Mouse (Mus musculus) midbrain, embryonic 13.5 days (tissue): ENCODE data around the gene Tmem164. TPM values are rescaled to one million over a fixed set of nuclear protein-coding genes. Genes with fewer than 3 reads are reported as not detected.
A peak's percentile ranks its signal among the peaks of the same experiment; 100 is the strongest.

Source experiments
- ATAC-seq: fragments of 200-750 bp; cut with Nextera tagmentation; 2 replicates; pipeline ENCODE4 v1.8.0; 2017; ENCODE audit warnings: mild to moderate bottlenecking, moderate TSS enrichment, moderate library complexity
- H3K27ac ChIP-seq: fragments of 300-500 bp; sonication (generic); 2 replicates; pipeline ENCODE4 v1.5.1; 2015; ENCODE audit warnings: inconsistent platforms, mild to moderate bottlenecking, moderate library complexity
- H3K27me3 ChIP-seq: fragments of 300-500 bp; sonication (generic); 2 replicates; pipeline ENCODE4 v1.6.1; 2015; ENCODE audit warnings: mild to moderate bottlenecking, inconsistent platforms
- H3K36me3 ChIP-seq: fragments of 300-500 bp; sonication (generic); 2 replicates; pipeline ENCODE4 v1.6.1; 2015; ENCODE audit warnings: mild to moderate bottlenecking, inconsistent platforms
- H3K4me1 ChIP-seq: fragments of 300-500 bp; sonication (generic); replicated peaks from 2 replicates; pipeline ENCODE4 v1.6.1; 2015; ENCODE audit warnings: inconsistent platforms
- H3K4me2 ChIP-seq: fragments of 300-500 bp; sonication (generic); replicated peaks from 2 replicates; pipeline ENCODE4 v1.6.1; 2015; ENCODE audit warnings: moderate library complexity, mild to moderate bottlenecking, inconsistent platforms
- H3K4me3 ChIP-seq: fragments of 300-500 bp; sonication (generic); replicated peaks from 2 replicates; pipeline ENCODE4 v1.5.1; 2015; ENCODE audit warnings: mild to moderate bottlenecking, inconsistent platforms
- H3K9ac ChIP-seq: fragments of 300-500 bp; sonication (generic); replicated peaks from 2 replicates; pipeline ENCODE4 v1.6.1; 2015; ENCODE audit warnings: mild to moderate bottlenecking, inconsistent platforms
- H3K9me3 ChIP-seq: fragments of 300-500 bp; sonication (generic); 2 replicates; pipeline ENCODE4 v1.6.1; 2016; ENCODE audit warnings: mild to moderate bottlenecking, inconsistent platforms
- WGBS: fragments of 180-500 bp; shearing (Covaris S2); methylation state at CpG from one replicate; pipeline ENCODE4 v1.1.7; 2015; 5-methylcytosine and 5-hydroxymethylcytosine counted together
- polyA plus RNA-seq: library from polyadenylated mRNA; unstranded; fragments of >200 nt; fragmentation: Nextera tagmentation; extraction: Ambion mirVana; gene quantifications from 2 replicates; pipeline ENCODE4 v1.2.1, GENCODE M21; 2015

Tmem164 gene
- polyA plus RNA-seq, 1 experiment from 2014 or later, result 26.4 TPM

- H3K27ac ChIP-seq, result no peak overlapping the region
- no peak overlapping the region for H3K9ac ChIP-seq
- no peaks in the 10 kb centered on the region for H3K36me3 ChIP-seq
- no peak overlapping the region for H3K4me2 ChIP-seq
- ATAC-seq, result no peak
- no peak overlapping the region for H3K4me3 ChIP-seq
- peaks cover 11% of the 10 kb centered on the region; the same call in 1 of the 2 replicates for H3K27me3 ChIP-seq
- WGBS, result 84% methylated on average over 2 of the region's 2 CpGs
- H3K9me3 ChIP-seq, result no peaks in the 10 kb centered on the region
- H3K4me1 ChIP-seq, result peaks cover 11% of the 10 kb centered on the region; the same call in 1 of the 2 replicates
These were observed 43.0 kb downstream of the Tmem164 start for GRCm38 (mm10) chrX:142724203-142724602.

- H3K4me2 ChIP-seq, result no peak overlapping the region
- H3K4me1 ChIP-seq, result peaks cover 11% of the 10 kb centered on the region; the same call in 1 of the 2 replicates
- H3K4me3 ChIP-seq, result no peak overlapping the region
- WGBS, result 59% methylated on average over 2 of the region's 2 CpGs
- no peaks in the 10 kb centered on the region for H3K36me3 ChIP-seq
- H3K9me3 ChIP-seq, result no peaks in the 10 kb centered on the region
- H3K27me3 ChIP-seq, result peaks cover 11% of the 10 kb centered on the region; the same call in 1 of the 2 replicates
- no peak overlapping the region for H3K27ac ChIP-seq
- no peak overlapping the region for H3K9ac ChIP-seq
- ATAC-seq, result no peak
These were observed 44.4 kb downstream of the Tmem164 start for GRCm38 (mm10) chrX:142725571-142725970.

- Histone ChIP-seq H3K36me3 (no peaks in the 10 kb centered on the region), H3K4me1 (peaks cover 11% of the 10 kb centered on the region; the same call in 1 of the 2 replicates), H3K9me3 (no peaks in the 10 kb centered on the region), H3K4me2 (no peak overlapping the region), H3K27me3 (peaks cover 12% of the 10 kb centered on the region; the same call in 1 of the 2 replicates), H3K4me3 (no peak overlapping the region), H3K27ac (no peak overlapping the region), H3K9ac (no peak overlapping the region)
- ATAC-seq, result no peak
- 88% methylated on average over 2 of the region's 2 CpGs for WGBS
These were observed 45.1 kb downstream of the Tmem164 start for GRCm38 (mm10) chrX:142726311-142726710.

- Histone ChIP-seq H3K4me3 (no peak overlapping the region), H3K9ac (no peak overlapping the region), H3K36me3 (no peaks in the 10 kb centered on the region), H3K27ac (no peak overlapping the region), H3K4me1 (peaks cover 16% of the 10 kb centered on the region; the same call in 1 of the 2 replicates), H3K27me3 (peaks cover 23% of the 10 kb centered on the region; the same call in 1 of the 2 replicates), H3K4me2 (no peak overlapping the region), H3K9me3 (no peaks in the 10 kb centered on the region)
- WGBS, result 55% methylated on average over 6 of the region's 6 CpGs
- ATAC-seq, result 0 out of 2 replicates have a peak, but pooled peaks have one; percentile 4
These were observed 46.6 kb downstream of the Tmem164 start for GRCm38 (mm10) chrX:142727847-142728246.

GRCm38 (mm10) chrX:142729040-142729439 is 47.8 kb downstream of the Tmem164 start:
- no peak overlapping the region for H3K4me2 ChIP-seq
- peaks cover 23% of the 10 kb centered on the region; the same call in 1 of the 2 replicates for H3K27me3 ChIP-seq
- H3K9me3 ChIP-seq, result no peaks in the 10 kb centered on the region
- no peak overlapping the region for H3K27ac ChIP-seq
- no peak overlapping the region for H3K4me3 ChIP-seq
- H3K4me1 ChIP-seq, result peaks cover 16% of the 10 kb centered on the region; the same call in 1 of the 2 replicates
- H3K9ac ChIP-seq, result no peak overlapping the region
- no peak for ATAC-seq
- H3K36me3 ChIP-seq, result no peaks in the 10 kb centered on the region
- WGBS, result 82% methylated on average over 1 of the region's 1 CpGs

GRCm38 (mm10) chrX:142729482-142729881 is 48.3 kb downstream of the Tmem164 start:
- no peak overlapping the region for H3K4me2 ChIP-seq
- peaks cover 24% of the 10 kb centered on the region; the same call in 1 of the 2 replicates for H3K27me3 ChIP-seq
- 86% methylated on average over 2 of the region's 2 CpGs for WGBS

GRCm38 (mm10) chrX:142737099-142737498 is 55.9 kb downstream of the Tmem164 start:
- no peak for ATAC-seq
- Histone ChIP-seq H3K4me3 (no peak overlapping the region), H3K9me3 (no peaks in the 10 kb centered on the region), H3K9ac (no peak overlapping the region), H3K36me3 (no peaks in the 10 kb centered on the region), H3K27ac (no peak overlapping the region), H3K4me1 (0 out of 2 replicates have a peak, but pooled peaks cover 5% of the 10 kb centered on the region), H3K27me3 (peaks cover 11% of the 10 kb centered on the region; the same call in 1 of the 2 replicates), H3K4me2 (no peak overlapping the region)
- WGBS, result 87% methylated on average over 4 of the region's 4 CpGs

More at GRCm38 (mm10) chrX:142729482-142729881, 48.3 kb downstream of the Tmem164 start:
- Histone ChIP-seq H3K4me3 (no peak overlapping the region), H3K27ac (no peak overlapping the region), H3K36me3 (no peaks in the 10 kb centered on the region), H3K9ac (no peak overlapping the region), H3K4me1 (peaks cover 16% of the 10 kb centered on the region; the same call in 1 of the 2 replicates), H3K9me3 (no peaks in the 10 kb centered on the region)
- no peak for ATAC-seq

GRCm38 (mm10) chrX:142737719-142738118 is 56.5 kb downstream of the Tmem164 start:
- 88% methylated on average over 6 of the region's 6 CpGs for whole genome bisulfite sequencing
- no peaks in the 10 kb centered on the region for H3K9me3 ChIP-seq

GRCm38 (mm10) chrX:142747428-142747827 is 66.2 kb downstream of the Tmem164 start:
- Histone ChIP-seq H3K9ac (no peak overlapping the region), H3K9me3 (no peaks in the 10 kb centered on the region), H3K4me2 (no peak overlapping the region), H3K36me3 (no peaks in the 10 kb centered on the region), H3K27me3 (peaks cover 12% of the 10 kb centered on the region; the same call in 1 of the 2 replicates), H3K4me3 (no peak overlapping the region), H3K4me1 (no peaks in the 10 kb centered on the region), H3K27ac (no peak overlapping the region)
- ATAC-seq, result no peak

More at GRCm38 (mm10) chrX:142737719-142738118, 56.5 kb downstream of the Tmem164 start:
- Histone ChIP-seq H3K4me3 (no peak overlapping the region), H3K27ac (no peak overlapping the region), H3K27me3 (0 out of 2 replicates have a peak, but pooled peaks cover 6% of the 10 kb centered on the region), H3K36me3 (no peaks in the 10 kb centered on the region), H3K4me1 (no peaks in the 10 kb centered on the region), H3K4me2 (no peak overlapping the region), H3K9ac (no peak overlapping the region)
- no peak for ATAC-seq

- Histone ChIP-seq H3K4me3 (no peak overlapping the region), H3K4me1 (no peaks in the 10 kb centered on the region), H3K27ac (no peak overlapping the region), H3K9ac (no peak overlapping the region), H3K36me3 (no peaks in the 10 kb centered on the region), H3K4me2 (no peak overlapping the region), H3K27me3 (peaks cover 12% of the 10 kb centered on the region; the same call in 1 of the 2 replicates), H3K9me3 (no peaks in the 10 kb centered on the region)
- 87% methylated on average over 3 of the region's 3 CpGs for WGBS
- ATAC-seq, result no peak
These were observed 67.4 kb downstream of the Tmem164 start for GRCm38 (mm10) chrX:142748574-142748973.

GRCm38 (mm10) chrX:142750775-142751174 is 69.6 kb downstream of the Tmem164 start:
- Histone ChIP-seq H3K4me1 (no peaks in the 10 kb centered on the region), H3K4me2 (no peak overlapping the region), H3K27me3 (peaks cover 17% of the 10 kb centered on the region; the same call in 1 of the 2 replicates), H3K27ac (no peak overlapping the region), H3K9ac (no peak overlapping the region), H3K9me3 (no peaks in the 10 kb centered on the region), H3K4me3 (no peak overlapping the region), H3K36me3 (no peaks in the 10 kb centered on the region)
- 49% methylated on average over 4 of the region's 4 CpGs for WGBS
- no peak for ATAC-seq

- no peaks in the 10 kb centered on the region for H3K36me3 ChIP-seq
- no peak overlapping the region for H3K4me2 ChIP-seq
- no peak overlapping the region for H3K27ac ChIP-seq
- 71% methylated on average over 6 of the region's 6 CpGs for WGBS
- H3K4me3 ChIP-seq, result no peak overlapping the region
- no peaks in the 10 kb centered on the region for H3K9me3 ChIP-seq
- H3K27me3 ChIP-seq, result peaks cover 26% of the 10 kb centered on the region; the same call in 1 of the 2 replicates
- no peak overlapping the region for H3K9ac ChIP-seq
- H3K4me1 ChIP-seq, result no peaks in the 10 kb centered on the region
- ATAC-seq, result no peak
These were observed 74.3 kb downstream of the Tmem164 start for GRCm38 (mm10) chrX:142755542-142755941.
